Mouse (Mus musculus) activated CD4-positive, CD25-positive, alpha-beta regulatory T cell, adult 4 months (primary cell): ENCODE data around the gene Spata13. TPM values are rescaled to one million over a fixed set of nuclear protein-coding genes. Genes with fewer than 3 reads are reported as not detected.

Experiments
- ATAC-seq: one replicate; pipeline ENCODE4 v1.8.0; 2017
- polyA plus RNA-seq, 2 experiments: library from polyadenylated mRNA; unstranded; fragments of 100-300 nt; shearing (Covaris generic); gene quantifications; one replicate each; pipeline ENCODE4 v1.2.1; 2017

Spata13 gene
- polyA plus RNA-seq, 2 experiments from 2014 or later = 85.7 to 107 TPM

GRCm38 (mm10) chr14:60639195-60639594 is 5.4 kb downstream of the Spata13 start:
- ATAC-seq = no peak

DNA sequence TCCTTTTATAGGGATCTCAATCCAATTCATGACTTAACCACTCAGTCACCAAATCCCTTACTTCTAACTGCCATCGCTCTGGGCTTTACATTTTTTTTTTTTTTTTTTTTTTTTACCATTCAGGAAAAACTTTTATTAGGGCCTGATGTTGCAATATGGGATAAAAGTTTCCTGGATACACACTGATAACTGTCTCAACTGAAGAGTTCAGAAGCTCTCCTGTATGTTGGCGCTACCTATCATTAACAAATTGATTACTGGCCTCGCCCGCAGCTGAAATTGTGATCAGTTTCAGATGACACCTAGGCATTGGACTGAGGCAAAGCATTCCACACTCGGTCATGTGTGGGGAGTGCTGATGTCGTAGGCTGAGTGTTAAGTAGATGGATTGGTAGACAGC is 7.3 kb downstream of the Spata13 start:
- ATAC-seq = no peak

DNA sequence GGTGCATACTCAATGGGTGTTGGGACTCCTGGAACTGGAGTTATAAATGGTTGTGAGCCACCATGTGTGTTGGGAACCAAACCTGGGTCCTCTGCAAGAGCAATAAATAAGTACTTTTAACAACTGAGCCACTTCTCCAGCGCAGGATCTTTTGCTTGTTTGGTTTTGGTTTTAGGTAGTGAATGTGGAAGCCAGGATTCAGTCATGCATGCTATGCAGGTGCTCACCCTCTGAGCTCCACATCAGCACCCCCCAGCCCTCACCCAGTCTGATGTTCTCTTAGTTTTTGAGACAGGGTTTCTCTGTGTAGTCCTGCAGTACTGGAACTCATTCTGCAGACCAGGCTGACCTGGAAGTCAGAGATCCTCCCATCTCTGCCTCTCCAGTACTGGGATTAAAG is 8.3 kb downstream of the Spata13 start:
- no peak for ATAC-seq

- ATAC-seq = no peak
Observed at GRCm38 (mm10) chr14:60643098-60643870, 9.5 kb downstream of the Spata13 start.

- no peak for ATAC-seq
Observed at GRCm38 (mm10) chr14:60646373-60646772, 12.6 kb downstream of the Spata13 start.

- ATAC-seq = no peak
Observed at GRCm38 (mm10) chr14:60647885-60648284, 14.1 kb downstream of the Spata13 start.

DNA sequence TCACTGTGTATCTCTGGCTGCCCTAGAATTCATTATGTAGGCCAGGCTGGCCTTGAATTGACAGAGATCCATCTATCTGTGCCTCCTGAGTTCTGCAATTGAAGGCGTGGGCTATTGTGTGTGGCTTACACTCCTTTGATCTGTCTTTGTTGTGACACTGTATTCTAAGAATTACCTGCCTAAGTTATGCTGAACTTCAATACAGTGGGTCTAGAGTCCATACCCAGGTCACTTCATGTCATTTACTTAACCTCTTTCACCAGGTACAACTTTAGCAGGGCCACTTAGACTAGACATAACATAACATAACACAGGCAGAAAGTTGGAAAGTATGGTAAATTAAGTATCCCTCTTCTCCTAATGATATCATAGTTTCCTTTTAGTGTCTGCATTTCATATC is 15.2 kb downstream of the Spata13 start:
- ATAC-seq = no peak

GRCm38 (mm10) chr14:60653184-60653583 is 19.4 kb downstream of the Spata13 start:
- no peak for ATAC-seq

GRCm38 (mm10) chr14:60653977-60654376 is 20.2 kb downstream of the Spata13 start:
- ATAC-seq = no peak

GRCm38 (mm10) chr14:60654708-60655107 is 20.9 kb downstream of the Spata13 start:
- no peak for ATAC-seq

- no peak for ATAC-seq
Observed at GRCm38 (mm10) chr14:60655941-60656700, 22.3 kb downstream of the Spata13 start.

DNA sequence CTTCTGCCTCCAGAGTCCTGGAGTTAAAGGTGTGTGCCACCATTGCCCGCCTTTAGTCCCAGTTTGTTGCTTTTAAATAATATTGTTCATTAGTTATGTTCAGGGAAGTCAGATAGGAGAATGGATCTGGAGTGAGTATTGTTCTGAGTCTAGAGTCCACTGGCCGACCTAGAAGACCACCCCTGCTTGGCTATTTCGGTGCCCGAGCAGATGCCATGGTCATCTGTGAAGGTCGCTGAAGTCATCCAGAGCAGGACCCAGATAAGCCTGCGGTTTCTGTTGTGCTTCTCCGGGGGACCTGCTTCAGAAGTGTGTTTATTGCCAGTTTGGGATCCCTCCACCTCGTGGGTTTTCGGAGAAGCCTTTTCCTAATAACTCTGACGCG is 22.9 kb downstream of the Spata13 start:
- no peak for ATAC-seq

GRCm38 (mm10) chr14:60657891-60658290 is 24.1 kb downstream of the Spata13 start:
- ATAC-seq = no peak

DNA sequence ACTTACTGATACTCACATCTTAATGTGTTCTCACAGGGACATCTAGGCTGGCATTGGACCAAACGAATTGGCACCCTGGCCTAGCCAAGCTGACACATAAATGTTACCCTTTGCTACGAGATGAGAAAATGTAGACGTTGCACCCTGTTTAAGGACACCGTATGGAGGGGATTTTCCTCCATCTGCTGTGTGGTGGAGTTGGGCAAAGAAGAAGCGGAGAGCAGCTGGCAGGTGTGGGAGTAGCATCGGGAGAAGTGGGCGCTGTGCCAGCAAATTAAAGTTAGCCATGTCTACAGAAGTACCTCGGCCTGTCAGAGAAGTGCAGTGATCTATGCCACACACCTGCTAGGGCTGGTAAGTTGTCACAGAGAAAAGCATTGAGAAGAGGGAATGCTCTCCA is 25.7 kb downstream of the Spata13 start:
- ATAC-seq = no peak

GRCm38 (mm10) chr14:60660591-60660990 is 26.8 kb downstream of the Spata13 start:
- ATAC-seq = no peak

DNA sequence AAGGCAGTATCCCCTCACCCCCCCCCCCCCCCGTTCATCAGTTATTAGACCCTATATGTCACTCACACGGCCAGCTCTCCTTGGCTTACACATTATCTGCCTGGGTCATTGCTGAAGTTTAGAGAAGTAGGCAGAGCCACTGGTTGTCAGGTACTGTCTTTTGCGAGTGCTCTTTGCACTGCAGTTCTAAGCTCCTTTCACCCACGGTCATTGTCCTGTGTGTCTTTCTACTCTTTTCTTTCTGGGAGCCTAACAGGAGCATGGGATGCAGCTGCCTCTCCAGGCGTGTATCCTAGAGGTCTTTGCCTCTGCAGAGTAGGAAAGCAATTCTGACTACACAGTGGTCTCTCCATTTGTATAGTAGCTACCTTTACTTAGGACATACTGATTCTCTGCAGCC is 27.5 kb downstream of the Spata13 start:
- no peak for ATAC-seq

- ATAC-seq = no peak
Observed at GRCm38 (mm10) chr14:60663309-60663940, 29.6 kb downstream of the Spata13 start.

GRCm38 (mm10) chr14:60664641-60665040 is 30.8 kb downstream of the Spata13 start:
- no peak for ATAC-seq

GRCm38 (mm10) chr14:60665263-60665662 is 31.5 kb downstream of the Spata13 start:
- ATAC-seq = no peak

DNA sequence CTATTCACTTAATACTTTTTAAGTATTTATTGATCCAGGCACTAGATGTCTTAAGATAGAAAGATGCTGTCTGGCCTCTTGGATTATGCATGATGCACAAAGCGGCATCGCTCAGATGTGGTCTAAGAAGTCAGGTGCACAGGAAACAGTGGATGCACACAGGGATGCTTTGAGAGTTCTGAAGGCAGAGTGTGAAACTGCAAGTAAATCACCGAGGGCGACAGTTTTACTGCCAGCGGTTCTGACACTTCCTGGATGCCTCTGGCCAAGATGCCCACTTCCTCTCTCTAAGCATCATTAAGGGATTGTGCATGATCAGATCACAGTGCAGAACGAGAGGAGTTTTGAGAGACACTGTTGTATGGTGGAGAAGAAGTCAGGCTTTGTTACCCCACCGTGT is 32.5 kb downstream of the Spata13 start:
- ATAC-seq = peak; percentile 72

DNA sequence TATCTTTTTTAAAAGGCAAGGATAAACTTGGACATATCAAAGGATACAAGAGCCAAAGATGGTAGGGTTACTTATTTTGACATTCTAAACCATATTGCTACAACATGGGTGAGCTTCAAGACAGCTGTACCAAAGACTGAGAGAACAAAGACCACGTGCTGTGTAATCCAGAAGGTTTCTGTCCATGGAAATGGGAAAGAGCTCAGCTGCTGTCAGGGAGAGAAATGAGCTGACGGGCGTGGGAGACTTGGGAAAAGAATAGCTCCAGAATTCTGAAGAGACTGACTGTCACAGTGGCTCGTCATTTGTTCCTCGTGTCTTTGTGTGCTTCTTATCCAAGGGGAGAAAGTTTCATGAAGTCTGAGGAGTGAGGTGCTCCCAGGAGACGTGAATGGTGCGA is 36.4 kb downstream of the Spata13 start:
- no peak for ATAC-seq

GRCm38 (mm10) chr14:60671504-60671903 is 37.7 kb downstream of the Spata13 start:
- no peak for ATAC-seq

- no peak for ATAC-seq
Observed at GRCm38 (mm10) chr14:60675697-60676096, 41.9 kb downstream of the Spata13 start.
